Mouse (Mus musculus) liver, embryonic 14.5 days (tissue): ENCODE measurements around the gene Dlx5.

Experiments used
- CTCF ChIP-seq: IDR thresholded peaks from 2 replicates; pipeline ENCODE4 v1.5.1; 2016; ENCODE audit warnings: antibody characterized with exemption, low read depth, control low read depth
- EP300 ChIP-seq: IDR thresholded peaks from 2 replicates; pipeline ENCODE4 v1.6.1; 2016; ENCODE audit warnings: antibody characterized with exemption, low read depth

DNA sequence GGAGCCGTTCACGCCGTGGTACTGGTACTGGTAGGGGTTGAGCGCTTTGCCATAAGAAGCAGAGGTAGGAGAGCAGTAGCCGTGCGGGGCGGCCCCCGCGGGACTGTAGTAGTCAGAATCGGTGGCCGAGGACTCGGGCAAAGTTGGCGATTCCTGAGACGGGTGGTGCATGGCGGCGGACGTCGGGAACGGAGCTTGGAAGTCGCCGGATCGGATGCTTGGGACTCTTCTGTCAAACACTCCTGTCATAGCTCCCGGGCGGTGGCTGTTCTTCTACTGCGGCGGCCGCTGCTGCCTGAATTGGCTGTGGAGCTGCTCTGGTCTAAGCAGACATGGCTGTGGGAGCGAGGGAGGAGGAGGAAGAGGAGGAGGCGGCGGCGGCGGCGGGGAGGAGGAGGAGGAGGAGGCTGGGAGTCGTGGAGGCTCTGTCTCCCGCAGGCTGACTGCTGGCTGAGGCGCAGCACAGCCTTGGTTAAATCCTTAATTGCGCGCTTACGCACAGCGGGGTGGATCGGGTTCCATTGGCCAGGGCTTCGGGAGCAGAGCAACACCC is at the start of gene Dlx5:
- TF ChIP-seq CTCF (no peak), EP300 (no peak)
